Mouse (Mus musculus): Measurements from ENCODE around the gene Dock8. TPM values are rescaled to one million over a fixed set of nuclear protein-coding genes. Genes with fewer than 3 reads are reported as not detected.
A peak's percentile ranks its signal among the peaks of the same experiment; 100 is the strongest.

Dock8 gene
- total RNA-seq, 1 experiment = 0.49 TPM

DNA sequence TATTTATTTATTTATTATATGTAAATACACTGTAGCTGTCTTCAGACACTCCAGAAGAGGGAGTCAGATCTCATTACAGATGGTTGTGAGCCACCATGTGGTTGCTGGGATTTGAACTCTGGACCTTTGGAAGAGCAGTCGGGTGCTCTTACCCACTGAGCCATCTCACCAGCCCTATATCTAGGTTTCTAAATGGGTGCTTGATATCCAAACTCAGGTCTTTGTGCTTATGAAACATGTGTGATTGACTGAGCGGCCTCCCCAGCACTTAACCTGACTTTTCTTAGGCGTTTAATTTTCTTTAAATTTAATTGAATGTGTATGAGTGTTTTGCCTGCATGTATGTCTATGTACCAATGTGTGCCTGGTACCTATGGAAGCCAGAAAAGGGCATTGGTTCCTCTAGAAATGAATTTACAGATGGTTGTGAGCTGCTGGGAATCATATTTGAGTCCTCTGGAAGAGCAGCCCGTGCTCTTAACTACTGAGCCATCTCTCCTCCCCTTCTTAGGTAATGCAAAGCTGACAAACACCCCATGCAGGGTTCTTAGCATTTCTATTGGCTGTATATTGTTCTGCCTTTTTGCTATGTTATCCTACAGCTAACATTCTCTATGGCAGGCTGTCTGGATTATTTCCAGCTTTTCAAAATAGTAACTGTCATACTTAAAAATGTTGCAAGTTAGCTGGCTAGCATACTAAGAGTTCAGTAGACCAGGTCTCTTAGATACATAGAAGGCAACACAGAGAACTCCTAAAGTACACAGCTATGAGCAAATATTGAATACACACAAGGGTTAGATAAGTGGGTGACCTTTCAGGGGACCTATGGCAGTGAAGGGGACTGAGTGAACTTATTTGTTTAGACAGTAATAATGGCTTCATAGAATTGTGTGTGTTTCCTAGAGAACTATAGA, 231.0 kb downstream of the Dock8 start:
- in situ Hi-C loops (cut with MboI; ENCODE audit: low sequenced_read_pairs in 2 of 2, unreplicated experiment in 2 of 2) = no loop called here
- Histone ChIP-seq H3K4me3 (ENCODE audit: insufficient read depth in 1 of 2, low read depth in 1 of 2, low read length in 2 of 2, poor library complexity in 1 of 2, severe bottlenecking in 1 of 2) (no peak overlapping the region), H3K36me3 (ENCODE audit: control insufficient read depth, insufficient read depth, low read length, poor library complexity, severe bottlenecking) (no peaks in the 10 kb centered on the region), H3K9me3 (ENCODE audit: control insufficient read depth, insufficient read depth, low read depth, low read length) (no peaks in the 10 kb centered on the region), H3K9ac (ENCODE audit: insufficient read depth, low read depth, low read length, poor library complexity, severe bottlenecking) (no peak overlapping the region), H3K27ac (ENCODE audit: insufficient read depth, low read depth, low read length, poor library complexity, severe bottlenecking) (no peak overlapping the region), H3K4me1 (ENCODE audit: control insufficient read depth in 2 of 2, insufficient read depth in 2 of 2, low read length in 2 of 2, poor library complexity in 1 of 2) (peaks cover 3 to 6% of the 10 kb centered on the region in 2 experiments; a peak in 3 of 4 replicates)
- DNase-seq (ENCODE audit: low read depth, low spot score) = no peak
- TF ChIP-seq ZC3H11A (IDR thresholded peaks at IDR 0.05; ENCODE audit: borderline replicate concordance, low read depth, low read length) = no peak
- no peak for TF ChIP-seq CHD2 (IDR thresholded peaks at IDR 0.05; ENCODE audit: low read depth, low read length)
- no peak for TF ChIP-seq ZNF384 (IDR thresholded peaks at IDR 0.05; ENCODE audit: low read depth, low read length)
- no peak for TF ChIP-seq HCFC1 (IDR thresholded peaks at IDR 0.05; ENCODE audit: borderline replicate concordance, insufficient read depth, low read length)
- TF ChIP-seq MAFK (IDR thresholded peaks at IDR 0.05; ENCODE audit: insufficient read depth, low read depth, low read length) = no peak

DNA sequence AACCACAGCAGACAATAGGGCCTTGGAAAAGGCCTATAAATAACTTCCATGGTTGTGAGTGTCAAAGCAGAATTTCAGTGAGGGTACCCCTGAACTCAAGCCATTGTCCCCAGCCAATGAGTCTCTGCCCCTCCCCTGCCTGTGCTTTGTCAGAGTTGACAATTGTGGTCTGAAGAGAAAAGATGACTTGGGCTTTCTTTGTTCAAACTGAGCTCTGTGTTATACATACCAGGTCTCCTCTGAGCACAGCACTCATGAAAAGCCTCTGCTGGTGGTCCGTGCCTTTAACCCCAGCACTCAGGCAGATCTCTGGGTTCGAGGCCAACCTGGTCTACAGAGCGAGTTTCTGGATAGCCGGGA, 231.6 kb downstream of the Dock8 start:
- in situ Hi-C loops (cut with MboI; ENCODE audit: low sequenced_read_pairs in 2 of 2, unreplicated experiment in 2 of 2) = no loop called here
- peaks cover 3 to 6% of the 10 kb centered on the region in 2 experiments; a peak in 3 of 4 replicates for H3K4me1 ChIP-seq (ENCODE audit: control insufficient read depth in 2 of 2, insufficient read depth in 2 of 2, low read length in 2 of 2, poor library complexity in 1 of 2)
- H3K4me3 ChIP-seq (ENCODE audit: insufficient read depth in 1 of 2, low read depth in 1 of 2, low read length in 2 of 2, poor library complexity in 1 of 2, severe bottlenecking in 1 of 2) = no peak overlapping the region
- H3K27ac ChIP-seq (ENCODE audit: insufficient read depth, low read depth, low read length, poor library complexity, severe bottlenecking) = no peak overlapping the region
- no peaks in the 10 kb centered on the region for H3K9me3 ChIP-seq (ENCODE audit: control insufficient read depth, insufficient read depth, low read depth, low read length)
- no peak for DNase-seq (ENCODE audit: low read depth, low spot score)
- no peak overlapping the region for H3K9ac ChIP-seq (ENCODE audit: insufficient read depth, low read depth, low read length, poor library complexity, severe bottlenecking)
- TF ChIP-seq ZNF384 (IDR thresholded peaks at IDR 0.05; ENCODE audit: low read depth, low read length) (no peak), MAFK (IDR thresholded peaks at IDR 0.05; ENCODE audit: insufficient read depth, low read depth, low read length) (no peak), ZC3H11A (IDR thresholded peaks at IDR 0.05; ENCODE audit: borderline replicate concordance, low read depth, low read length) (no peak), HCFC1 (IDR thresholded peaks at IDR 0.05; ENCODE audit: borderline replicate concordance, insufficient read depth, low read length) (no peak), CHD2 (IDR thresholded peaks at IDR 0.05; ENCODE audit: low read depth, low read length) (no peak)
- no peaks in the 10 kb centered on the region for H3K36me3 ChIP-seq (ENCODE audit: control insufficient read depth, insufficient read depth, low read length, poor library complexity, severe bottlenecking)

DNA sequence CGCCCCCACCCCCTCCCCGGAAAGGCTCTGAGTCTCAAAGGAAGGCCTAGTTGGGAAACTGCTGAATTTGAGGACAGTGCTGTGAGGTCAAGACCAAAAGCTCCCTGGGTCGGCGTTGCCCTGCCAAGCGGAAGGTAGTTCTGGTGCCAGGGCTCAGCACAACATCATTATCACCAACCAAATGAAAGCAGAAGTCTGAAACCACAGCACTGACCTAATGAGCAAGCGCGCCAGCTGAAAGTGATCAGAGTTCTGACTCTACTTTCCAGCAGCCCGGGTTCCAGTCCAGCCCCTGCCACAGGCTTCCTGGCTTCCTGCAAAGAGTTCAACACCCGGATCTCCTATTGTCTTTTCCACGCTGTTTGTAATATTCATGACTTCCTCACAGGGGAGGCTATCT, 232.7 kb downstream of the Dock8 start:
- no peaks in the 10 kb centered on the region for H3K9me3 ChIP-seq (ENCODE audit: control insufficient read depth, insufficient read depth, low read depth, low read length)
- no peak for DNase-seq (ENCODE audit: low read depth, low spot score)
- H3K27ac ChIP-seq (ENCODE audit: insufficient read depth, low read depth, low read length, poor library complexity, severe bottlenecking) = no peak overlapping the region
- no peak overlapping the region for H3K9ac ChIP-seq (ENCODE audit: insufficient read depth, low read depth, low read length, poor library complexity, severe bottlenecking)
- peaks cover 3 to 6% of the 10 kb centered on the region in 2 experiments; a peak in 3 of 4 replicates for H3K4me1 ChIP-seq (ENCODE audit: control insufficient read depth in 2 of 2, insufficient read depth in 2 of 2, low read length in 2 of 2, poor library complexity in 1 of 2)
- no peaks in the 10 kb centered on the region for H3K36me3 ChIP-seq (ENCODE audit: control insufficient read depth, insufficient read depth, low read length, poor library complexity, severe bottlenecking)
- in situ Hi-C loops (cut with MboI; ENCODE audit: low sequenced_read_pairs in 2 of 2, unreplicated experiment in 2 of 2) = no loop called here
- TF ChIP-seq MAFK (IDR thresholded peaks at IDR 0.05; ENCODE audit: insufficient read depth, low read depth, low read length) (no peak), ZNF384 (IDR thresholded peaks at IDR 0.05; ENCODE audit: low read depth, low read length) (no peak), ZC3H11A (IDR thresholded peaks at IDR 0.05; ENCODE audit: borderline replicate concordance, low read depth, low read length) (no peak), CHD2 (IDR thresholded peaks at IDR 0.05; ENCODE audit: low read depth, low read length) (no peak), HCFC1 (IDR thresholded peaks at IDR 0.05; ENCODE audit: borderline replicate concordance, insufficient read depth, low read length) (no peak)
- H3K4me3 ChIP-seq (ENCODE audit: insufficient read depth in 1 of 2, low read depth in 1 of 2, low read length in 2 of 2, poor library complexity in 1 of 2, severe bottlenecking in 1 of 2) = no peak overlapping the region

DNA sequence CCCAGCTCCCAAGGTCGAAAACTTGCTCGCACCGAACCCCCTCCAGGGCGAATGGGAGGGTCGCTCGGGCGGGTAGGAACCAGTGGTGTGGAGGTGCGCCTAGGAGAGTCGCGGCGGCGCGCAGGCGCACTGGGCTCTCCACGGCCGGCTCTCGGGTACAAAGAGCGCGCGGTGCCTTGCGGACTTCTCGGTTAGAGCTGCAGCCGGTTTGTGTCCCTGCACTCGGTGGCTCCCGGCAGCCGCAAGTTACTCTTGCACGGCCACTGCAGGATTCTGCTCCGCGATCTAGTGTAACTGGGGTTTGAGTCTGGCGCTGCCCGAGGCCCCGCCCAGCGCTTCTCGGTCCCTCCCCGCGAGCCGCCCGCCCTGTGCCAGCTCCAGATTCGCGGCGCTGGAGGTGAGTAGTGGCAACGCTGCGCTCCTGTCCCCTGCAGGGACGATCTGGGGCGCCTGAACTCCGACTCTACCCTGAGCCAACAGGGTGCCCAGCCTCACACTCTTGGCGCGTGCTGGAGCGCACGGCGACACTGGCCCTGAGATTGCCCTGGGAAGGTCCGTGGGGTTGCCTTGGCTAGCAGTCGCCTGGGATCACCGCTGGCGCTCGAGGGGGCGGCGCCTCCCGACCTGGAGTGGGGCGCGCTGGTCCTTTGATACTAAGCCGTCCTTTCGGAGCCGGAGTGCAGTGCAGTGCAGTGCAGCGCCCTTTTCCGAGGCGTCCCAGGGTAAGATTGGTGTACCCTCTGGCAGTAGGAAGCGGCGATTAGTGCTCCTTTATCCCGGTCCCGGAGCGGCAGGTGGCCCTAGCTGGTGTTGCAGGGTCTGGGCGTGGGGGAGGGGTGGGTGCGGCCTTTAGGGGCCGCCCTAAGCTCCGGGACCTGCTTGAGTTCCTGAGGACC, 237.5 kb downstream of the Dock8 start, which contains the start of gene Kank1:
Gene Kank1, plus strand, starts transcription at position 380 of the 896 bp plus-strand sequence.
- peaks cover 11 to 13% of the 10 kb centered on the region in 2 experiments; a peak in 3 of 4 replicates for H3K4me1 ChIP-seq (ENCODE audit: control insufficient read depth in 2 of 2, insufficient read depth in 2 of 2, low read length in 2 of 2, poor library complexity in 1 of 2)
- H3K4me3 ChIP-seq (ENCODE audit: insufficient read depth in 1 of 2, low read depth in 1 of 2, low read length in 2 of 2, poor library complexity in 1 of 2, severe bottlenecking in 1 of 2) = peak within 1 kb of the TSS; percentile 77 to 84
- TF ChIP-seq ZC3H11A (IDR thresholded peaks at IDR 0.05; ENCODE audit: borderline replicate concordance, low read depth, low read length) (no peak), HCFC1 (IDR thresholded peaks at IDR 0.05; ENCODE audit: borderline replicate concordance, insufficient read depth, low read length) (0 out of 2 replicates have a peak, but pooled peaks have one; percentile 22)
- DNase-seq (ENCODE audit: low read depth, low spot score) = peak; percentile 75
- no peaks in the 10 kb centered on the region for H3K36me3 ChIP-seq (ENCODE audit: control insufficient read depth, insufficient read depth, low read length, poor library complexity, severe bottlenecking)
- in situ Hi-C loops (cut with MboI; ENCODE audit: low sequenced_read_pairs in 2 of 2, unreplicated experiment in 2 of 2) = no loop called here
- H3K9ac ChIP-seq (ENCODE audit: insufficient read depth, low read depth, low read length, poor library complexity, severe bottlenecking) = peak within 1 kb of the TSS; percentile 77
- peak within 1 kb of the TSS; percentile 46 for H3K27ac ChIP-seq (ENCODE audit: insufficient read depth, low read depth, low read length, poor library complexity, severe bottlenecking)
- no peaks in the 10 kb centered on the region for H3K9me3 ChIP-seq (ENCODE audit: control insufficient read depth, insufficient read depth, low read depth, low read length)

Data from ES-E14 (cell line).